Mouse (Mus musculus) heart, postnatal 14 days (tissue): ENCODE data around the gene Gm49384. TPM values are rescaled to one million over a fixed set of nuclear protein-coding genes. Genes with fewer than 3 reads are reported as not detected.
"Not testable (repeated sequence)": the region's sequence is repeated elsewhere in the genome, so short reads cannot be mapped to it uniquely, and the experiment has no call there.

Source experiments
- DNase-seq, 2 experiments: peaks; one replicate each; pipeline ENCODE4 v3.0.0; 2021 to 2022
- intact Hi-C: fragments of 180-260 bp; cut with DNase I; formaldehyde crosslinking; loops from one replicate; pipeline ENCODE4 v1.15.1; 2025
- total RNA-seq, 2 experiments: library from RNA; stranded (reverse); gene quantifications; 2 replicates each; pipeline ENCODE4 v1.2.3; 2021

Gene Gm49384
- total RNA-seq, 2 experiments from 2014 or later = 2.4 to 3.1 TPM

DNA sequence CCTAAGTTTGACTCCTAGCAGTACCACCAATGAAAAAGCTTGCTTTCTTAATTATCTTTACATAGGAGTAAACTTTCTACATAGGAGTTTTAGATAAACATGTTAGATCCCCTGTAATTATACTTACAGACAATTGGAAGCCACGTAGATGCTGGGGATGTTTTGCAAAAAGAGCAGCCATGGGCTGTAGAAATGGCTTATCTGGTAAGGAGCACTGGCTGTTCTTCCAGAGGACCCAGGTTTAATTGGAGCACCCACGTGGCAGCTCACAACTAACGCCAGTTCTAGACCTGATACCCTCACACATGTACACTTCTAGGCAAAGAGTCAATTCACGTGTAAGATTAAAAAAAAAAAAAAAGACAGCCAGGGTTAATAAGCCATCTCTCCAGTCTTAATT is 22.3 kb downstream of the Gm49384 start:
- no peak for DNase-seq
- intact Hi-C loops = no loop called here

DNA sequence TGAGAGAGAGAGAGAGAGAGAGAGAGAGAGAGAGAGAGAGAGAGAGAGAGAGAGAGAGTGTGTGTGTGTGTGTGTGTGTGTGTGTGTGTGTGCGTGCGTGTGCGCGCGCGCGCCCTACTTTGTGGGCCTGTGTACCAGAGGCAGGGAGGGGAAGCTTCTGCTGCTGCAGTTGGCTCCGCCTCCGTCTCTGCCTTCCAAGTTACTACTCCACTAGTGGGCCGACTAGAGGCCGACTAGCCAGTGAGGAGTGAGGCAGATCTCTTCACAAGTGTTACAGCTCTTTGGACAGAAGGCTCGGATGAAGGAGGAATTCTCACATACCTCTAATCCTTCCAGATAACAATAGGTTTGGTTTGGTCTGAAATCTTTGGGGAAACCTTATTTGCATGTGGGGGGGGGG is 24.7 kb downstream of the Gm49384 start:
- no peak for DNase-seq
- intact Hi-C loops = no loop called here

DNA sequence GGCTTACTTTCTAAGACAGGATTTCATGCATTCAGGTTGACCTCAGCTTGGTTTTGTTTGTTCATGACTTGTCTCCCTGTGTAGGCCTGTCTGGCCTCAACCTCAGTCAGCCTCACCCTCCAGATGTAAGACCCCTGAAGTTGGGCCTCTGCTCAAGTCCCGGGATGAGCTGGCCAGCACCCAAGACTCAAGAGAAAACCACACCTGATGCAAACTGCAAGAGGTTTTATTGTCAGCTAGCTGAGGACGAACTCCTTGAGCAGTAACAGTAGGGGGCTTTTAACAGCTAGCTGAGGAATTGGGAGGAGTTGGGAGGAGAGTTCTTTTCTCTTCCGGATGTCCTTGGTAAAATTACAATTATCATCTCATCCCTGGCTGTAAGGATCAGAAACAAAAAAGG is 26.5 kb downstream of the Gm49384 start:
- intact Hi-C loops = no loop called here
- no peak for DNase-seq

DNA sequence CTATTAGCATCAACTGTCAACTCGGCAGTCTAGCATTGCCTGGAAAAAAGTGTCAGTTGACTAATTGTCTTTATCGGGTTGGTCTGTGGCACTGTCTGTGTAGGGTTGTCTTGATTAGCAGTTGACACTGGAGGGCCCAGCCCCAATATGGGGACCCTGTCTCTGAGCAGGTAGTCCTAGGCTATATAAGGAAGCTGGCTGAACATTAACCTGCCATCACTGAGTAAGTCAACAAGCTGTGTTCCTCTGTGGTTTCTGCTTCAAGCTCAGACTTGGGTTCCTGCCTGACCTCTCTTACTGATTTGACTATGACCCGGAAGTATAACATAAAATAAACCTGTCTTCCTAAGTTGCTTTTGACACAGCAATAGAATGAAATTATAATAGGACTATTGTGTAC is 28.1 kb downstream of the Gm49384 start:
- intact Hi-C loops = no loop called here
- no peak for DNase-seq

DNA sequence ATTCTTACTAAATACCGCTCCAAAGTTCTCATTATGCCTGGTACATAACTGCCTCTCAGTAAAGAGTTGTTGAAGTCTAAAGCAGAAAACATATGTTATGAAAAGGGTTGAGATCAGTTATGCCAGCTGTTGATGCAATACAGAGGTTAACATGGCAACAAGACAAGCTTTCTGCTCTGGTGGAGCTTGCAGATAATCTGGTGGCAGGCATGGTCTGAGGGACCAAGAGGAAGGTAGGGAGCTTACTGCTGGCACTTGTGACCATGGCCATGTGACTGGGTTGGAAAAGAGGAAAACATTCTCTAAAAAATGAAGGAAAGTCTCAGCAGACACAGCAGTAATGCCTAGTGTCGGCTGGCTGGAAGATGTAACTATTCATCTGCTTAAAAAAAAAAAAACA is 32.8 kb downstream of the Gm49384 start:
- intact Hi-C loops = no loop called here
- no peak for DNase-seq

DNA sequence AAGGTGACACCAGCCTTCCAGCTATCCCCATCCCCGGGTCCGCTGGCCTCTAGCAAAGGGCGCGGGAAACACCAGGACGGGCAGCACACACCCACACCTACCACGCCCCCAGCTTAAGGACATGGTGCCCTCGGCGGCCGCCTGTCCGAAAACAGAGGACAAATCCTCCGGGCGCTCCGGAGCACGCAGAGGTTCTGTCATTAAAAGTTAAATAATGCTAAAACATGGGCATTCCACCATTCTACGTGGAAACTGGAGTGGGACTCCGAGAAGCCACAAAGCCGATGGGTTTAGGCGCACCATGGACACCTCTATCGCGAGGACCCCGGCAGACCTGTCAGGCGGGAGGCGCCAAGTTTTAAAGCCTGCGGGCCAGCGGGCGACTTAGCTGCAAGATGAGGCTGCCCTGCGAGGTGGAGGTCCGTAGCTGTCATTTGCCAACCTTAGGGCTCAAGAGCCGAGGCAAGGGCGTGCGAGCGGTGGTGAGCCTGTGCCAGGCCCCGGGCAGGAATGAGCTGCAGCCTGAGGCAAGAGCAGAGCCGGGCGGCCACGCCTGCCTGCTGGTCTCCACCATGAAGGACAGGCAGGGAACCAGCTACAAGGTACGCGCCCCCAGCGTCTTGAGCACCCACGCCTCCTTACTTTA is 35.5 kb downstream of the Gm49384 start, which contains the start of gene Lrr1:
TSS of gene Lrr1 (plus strand) at position 354 of the 646 bp plus-strand sequence.
- intact Hi-C loops = no loop called here
- peak; percentile 87 to 90 for DNase-seq

DNA sequence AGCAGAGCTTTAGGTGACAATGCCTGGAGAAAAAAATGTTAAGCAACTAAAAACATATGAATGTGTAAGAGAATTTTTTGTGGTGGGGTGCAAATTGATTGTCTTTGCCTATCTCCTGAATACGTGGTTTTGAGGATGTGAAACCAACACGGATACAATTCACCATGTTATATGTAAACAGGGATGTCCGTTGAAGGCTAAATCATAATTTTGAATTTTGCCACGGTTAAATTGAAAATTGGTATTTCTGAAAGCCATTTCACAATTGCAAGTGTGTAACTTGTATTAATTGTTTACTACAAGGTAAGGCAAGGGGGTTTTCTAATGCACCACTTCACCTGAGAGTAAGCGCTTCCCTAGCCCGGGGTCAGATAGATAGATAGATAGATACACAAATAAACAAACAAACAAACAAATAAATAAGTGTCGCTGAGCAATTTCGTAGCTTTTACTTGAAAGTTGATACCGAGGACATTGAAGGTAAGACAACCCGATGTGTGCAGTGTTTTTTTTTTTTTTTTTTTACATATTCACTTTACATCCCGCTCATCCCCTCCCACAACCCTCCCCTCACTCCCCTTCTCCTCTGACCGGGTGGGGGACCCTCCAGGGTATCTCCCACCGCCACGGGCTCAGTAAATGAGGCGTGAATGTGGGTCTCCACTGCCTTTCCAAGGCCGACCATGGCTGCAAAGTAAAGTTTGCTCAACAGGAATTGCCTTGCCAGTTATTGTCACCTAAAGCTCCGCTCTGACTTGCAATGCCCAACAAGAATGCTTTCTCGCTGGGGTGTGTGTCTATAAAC is 36.2 kb downstream of the Gm49384 start:
- DNase-seq = no peak
- intact Hi-C loops = no loop called here

DNA sequence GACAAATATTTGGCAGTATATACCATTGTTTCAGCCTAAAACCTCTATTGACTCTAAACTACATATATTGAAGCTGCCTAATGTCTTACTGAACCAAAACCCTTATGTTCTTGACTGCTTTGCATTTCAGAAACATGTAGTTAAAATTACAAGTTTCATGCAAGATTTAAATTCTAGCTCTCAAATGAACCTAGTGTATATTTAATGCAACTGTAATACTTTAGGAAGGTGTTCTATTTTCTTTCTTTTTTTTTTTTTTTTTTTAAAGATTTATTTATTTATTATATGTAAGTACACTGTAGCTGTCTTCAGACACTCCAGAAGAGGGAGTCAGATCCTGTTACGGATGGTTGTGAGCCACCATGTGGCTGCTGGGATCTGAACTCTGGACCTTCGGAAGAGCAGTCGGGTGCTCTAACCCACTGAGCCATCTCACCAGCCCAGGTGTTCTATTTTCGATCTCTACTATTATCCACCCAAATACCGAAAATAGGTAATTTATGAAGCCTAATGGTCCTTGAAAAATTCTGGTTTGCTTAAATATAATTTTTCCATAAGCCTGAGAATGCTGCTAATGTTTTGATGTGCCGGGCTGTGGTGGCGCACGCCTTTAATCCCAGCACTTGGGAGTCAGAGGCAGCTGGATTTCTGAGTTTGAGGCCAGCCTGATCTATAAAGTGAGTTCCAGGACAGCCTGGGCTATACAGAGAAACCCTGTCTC is 37.0 kb downstream of the Gm49384 start:
- DNase-seq, intact Hi-C loops: not testable (repeated sequence)

DNA sequence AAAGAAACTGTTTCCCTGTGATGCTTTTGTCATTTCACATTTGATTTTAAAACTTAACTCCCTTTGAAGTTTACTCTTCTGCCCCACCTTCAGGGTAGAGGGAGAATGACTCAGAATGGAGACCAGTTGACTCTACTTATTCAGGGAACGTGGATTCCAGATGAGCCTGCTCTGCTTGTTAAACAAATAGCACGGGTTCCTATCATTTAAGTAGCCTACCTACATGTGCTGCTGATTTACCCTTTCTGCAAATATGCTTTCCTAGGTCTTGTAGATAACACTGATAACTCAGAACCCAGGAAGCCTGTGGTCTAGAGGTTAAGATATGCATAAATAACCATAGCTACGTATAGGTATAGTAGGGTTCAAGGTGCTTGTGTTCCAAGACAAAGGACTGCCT is 39.2 kb downstream of the Gm49384 start:
- no peak for DNase-seq
- intact Hi-C loops = no loop called here

DNA sequence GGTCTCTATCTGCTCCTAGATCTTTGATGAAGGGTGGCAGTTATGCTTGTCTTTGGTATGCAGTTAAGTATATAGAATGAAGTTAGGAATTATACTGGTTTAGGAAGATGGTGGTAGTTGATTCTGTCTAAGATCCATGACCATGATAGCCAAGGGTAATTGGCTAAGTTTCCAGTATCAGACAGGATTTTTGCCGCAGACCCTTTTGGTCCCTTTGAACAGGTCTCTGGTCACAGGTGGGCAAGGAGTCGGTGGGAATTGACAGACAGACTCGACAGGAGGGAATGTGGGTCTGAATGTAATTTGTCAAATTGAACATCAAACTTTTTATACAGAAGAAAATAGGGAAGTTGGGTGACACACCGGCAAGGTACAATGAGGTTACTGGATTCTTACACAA is 40.5 kb downstream of the Gm49384 start:
- DNase-seq, intact Hi-C loops: not testable (repeated sequence)

DNA sequence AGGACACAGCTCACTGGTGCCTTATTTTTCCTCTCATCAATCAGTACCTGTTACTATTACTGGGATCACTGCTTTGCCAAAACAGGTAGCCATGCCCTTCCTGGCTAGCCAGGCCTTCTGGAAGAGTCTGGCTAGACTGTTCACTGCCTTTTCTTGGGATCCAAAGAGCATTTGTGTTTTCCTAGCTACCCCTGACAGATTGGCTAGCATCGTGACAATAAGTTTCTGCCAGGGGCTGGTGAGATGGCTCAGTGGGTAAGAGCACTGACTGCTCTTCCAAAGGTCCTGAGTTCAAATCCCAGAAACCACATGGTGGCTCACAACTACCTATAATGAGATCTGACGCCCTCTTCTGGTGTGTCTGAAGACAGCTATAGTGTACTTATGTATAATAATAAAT is 43.4 kb downstream of the Gm49384 start:
- intact Hi-C loops, DNase-seq: not testable (repeated sequence)

DNA sequence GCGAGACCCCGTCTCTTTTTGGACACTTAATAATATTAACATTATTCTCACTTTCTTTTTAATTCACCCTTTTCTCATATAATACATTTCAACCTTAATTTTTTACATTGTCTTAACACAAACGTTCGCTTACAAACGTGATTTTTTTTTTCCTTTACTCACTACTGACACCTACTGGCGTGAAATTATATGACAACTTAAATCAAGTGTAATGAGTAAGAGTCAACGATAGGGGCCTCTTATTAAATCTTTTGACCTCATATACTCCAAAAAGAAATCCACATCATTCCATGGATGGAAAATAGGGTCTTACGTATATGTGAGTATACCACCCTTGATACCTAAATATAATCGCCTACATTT is 44.5 kb downstream of the Gm49384 start:
- DNase-seq = peak in 1 of 2 experiments; percentile 13
- intact Hi-C loops = no loop called here

DNA sequence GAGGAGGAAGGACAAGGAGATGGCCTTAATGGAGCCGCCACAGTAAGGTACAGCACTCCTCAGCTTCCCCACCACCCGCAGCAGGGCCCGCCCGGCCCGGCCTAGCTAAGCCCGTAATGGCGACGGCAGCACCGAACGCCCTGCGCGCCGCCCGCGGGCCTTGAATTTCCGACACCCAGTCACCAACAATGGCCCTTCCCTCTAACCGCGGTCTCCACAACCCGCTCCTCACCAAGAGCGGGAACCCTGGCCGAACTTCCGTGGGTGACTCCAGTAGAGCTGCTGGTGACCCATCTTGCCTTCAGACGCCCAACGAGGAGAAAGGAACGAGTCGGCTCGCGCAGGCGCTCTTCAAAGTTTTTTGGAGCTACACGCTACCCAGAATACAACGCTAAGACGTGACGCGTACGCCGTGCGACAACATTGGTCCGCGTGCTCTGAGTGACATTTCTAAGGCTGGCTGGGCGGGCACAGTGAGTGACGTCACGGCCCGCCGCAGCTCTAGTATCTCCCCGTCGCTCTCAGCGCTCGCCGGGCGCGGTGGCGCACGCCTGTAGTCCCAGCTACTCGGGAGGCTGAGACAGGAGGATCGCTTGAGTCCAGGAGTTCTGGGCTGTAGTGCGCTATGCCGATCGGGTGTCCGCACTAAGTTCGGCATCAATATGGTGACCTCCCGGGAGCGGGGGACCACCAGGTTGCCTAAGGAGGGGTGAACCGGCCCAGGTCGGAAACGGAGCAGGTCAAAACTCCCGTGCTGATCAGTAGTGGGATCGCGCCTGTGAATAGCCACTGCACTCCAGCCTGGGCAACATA is 45.1 kb downstream of the Gm49384 start, which contains the start of gene Rps29:
TSS of gene Rps29 (minus strand) at position 422 of the 813 bp plus-strand sequence.
- intact Hi-C loops = not testable (repeated sequence)
- DNase-seq = peak; percentile 96

DNA sequence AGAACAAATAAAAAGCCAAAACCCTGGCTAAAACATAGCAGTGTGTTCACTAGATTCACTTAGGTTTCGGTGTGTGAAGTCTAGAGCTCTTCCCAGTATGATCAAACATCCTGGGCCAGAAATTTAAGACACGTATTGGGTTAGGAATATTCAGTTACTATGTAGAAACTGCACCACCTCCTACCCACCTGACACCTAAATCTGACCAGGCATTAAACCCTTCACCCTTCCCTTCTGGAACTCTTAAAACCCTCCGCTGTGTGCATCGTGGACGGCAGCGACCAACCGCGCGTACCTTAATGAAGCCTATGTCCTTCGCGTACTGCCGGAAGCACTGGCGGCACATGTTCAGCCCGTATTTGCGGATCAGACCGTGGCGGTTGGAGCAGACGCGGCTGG is 45.7 kb downstream of the Gm49384 start:
- DNase-seq = no peak
- intact Hi-C loops = no loop called here

DNA sequence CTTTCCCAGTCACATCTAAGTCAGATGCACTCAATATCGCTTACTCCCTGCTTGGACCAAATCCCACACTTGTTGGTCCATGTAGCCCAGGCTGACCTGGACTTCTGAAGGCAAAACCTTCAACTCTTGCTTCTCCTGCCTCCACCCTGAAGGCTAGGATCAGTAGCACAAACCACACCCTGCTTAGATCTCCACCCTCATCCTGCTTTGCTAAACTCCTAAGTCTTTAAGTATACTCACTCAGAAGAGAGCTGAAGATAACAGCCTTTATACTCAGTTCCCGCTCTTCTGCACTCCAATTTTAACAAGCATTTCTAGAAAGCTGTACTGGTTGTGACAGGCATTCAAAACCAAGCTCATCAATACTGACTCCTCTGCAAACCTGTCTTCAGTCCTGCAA is 47.0 kb downstream of the Gm49384 start:
- DNase-seq = no peak
- intact Hi-C loops = no loop called here

DNA sequence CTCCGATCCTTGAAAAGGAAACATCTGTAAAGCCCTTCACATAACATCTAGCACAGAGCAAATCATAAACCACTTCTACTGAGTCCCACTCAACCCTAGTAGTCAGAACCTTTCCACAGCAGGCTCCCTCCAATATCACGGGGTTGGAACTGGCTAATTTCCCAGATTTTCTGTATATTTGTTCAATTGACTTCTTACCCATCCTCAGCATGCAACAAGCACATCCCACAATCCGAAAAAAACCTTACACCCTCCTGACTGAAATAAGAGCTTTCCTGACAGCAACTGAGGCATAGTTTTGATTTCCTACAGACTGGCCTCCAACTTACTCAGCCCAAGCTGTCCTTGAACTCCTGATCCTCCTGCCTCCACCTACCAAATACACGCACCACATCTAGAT is 47.6 kb downstream of the Gm49384 start:
- intact Hi-C loops = no loop called here
- DNase-seq = no peak

DNA sequence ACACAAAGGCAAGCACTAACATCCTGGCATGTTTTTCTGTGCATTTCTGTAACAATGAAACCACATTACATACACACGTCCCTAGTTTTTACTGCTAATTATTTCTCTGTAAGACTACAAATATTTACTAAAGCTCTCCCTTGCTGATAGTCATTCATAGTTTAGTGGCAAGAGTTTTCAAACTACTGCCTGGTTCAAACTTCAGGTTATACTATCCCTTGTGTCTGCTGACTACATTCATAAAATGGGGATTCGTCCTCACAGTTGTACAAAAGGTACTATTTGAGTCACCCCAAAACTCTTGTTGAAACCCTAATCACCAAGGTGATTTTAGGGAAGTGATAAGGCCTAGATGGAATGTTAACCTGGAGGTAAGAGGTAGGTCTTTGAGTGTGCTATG is 48.1 kb downstream of the Gm49384 start:
- intact Hi-C loops = no loop called here
- DNase-seq = no peak

DNA sequence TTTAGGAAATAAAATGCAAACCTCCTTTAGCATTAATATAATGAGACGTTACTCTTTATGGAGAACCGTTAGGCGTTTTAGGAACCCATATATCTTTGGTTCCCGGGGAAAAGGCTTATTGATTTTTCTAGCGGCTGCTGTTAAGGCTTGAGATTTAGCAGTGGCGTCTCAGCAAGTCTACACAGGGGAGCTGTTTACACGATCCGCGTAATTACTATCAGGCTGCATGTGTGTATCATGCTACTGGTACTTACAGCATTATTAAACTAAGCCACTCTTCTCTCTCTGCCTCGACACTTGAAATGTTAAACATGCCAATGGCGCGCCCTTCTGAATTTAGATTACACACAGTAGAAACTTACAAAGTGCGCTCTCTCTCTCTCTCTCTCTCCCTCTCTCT is 54.0 kb downstream of the Gm49384 start:
- intact Hi-C loops = no loop called here
- DNase-seq = no peak

DNA sequence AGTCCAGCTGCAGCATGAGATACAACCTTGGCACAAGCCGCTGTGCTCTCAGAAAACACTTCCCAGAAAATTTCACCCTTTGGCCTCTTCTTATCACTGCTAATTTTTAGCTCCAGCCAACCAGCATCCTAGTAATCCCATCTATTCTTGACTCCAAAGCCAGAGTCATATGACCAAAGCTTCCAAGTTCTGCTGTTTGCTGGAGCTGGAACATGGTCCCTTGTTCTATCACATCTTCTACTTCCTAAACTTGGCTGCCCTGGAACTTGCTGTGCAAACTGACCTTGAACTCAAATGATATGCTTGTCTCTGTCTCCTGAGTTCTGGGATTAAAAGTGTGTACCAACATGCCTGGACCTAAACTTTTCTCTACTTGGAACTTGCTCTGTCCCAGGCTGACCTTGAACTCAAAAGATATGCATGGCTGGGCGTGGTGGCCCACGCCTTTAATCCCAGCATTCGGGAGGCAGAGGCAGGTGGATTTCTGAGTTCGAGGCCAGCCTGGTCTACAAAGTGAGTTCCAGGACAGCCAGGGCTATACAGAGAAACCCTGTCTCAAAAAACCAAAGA is 56.8 kb downstream of the Gm49384 start:
- DNase-seq = peak in 1 of 2 experiments; percentile 7
- intact Hi-C loops = no loop called here

DNA sequence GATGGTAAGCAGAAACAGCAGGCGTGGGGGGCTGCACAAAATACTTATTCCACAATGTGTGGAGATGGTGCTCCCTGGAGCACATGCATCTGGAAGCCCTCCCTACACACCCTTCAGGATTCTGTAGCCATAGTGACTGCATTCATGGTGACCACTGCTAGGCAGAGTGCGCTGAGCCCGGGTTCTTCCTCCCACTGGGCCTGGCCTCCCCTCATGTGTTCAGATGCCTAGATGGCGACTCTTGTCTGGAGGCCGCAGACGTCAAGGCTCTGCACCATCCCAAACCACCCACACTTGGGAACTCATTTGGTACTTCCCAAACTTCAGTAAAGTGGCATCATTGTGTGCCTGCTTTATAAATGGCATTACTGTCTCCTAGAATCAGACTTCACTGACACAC is 60.6 kb downstream of the Gm49384 start:
- intact Hi-C loops = no loop called here
- no peak for DNase-seq
